Mouse (Mus musculus): ENCODE measurements around the gene Sqor. TPM values are rescaled to one million over a fixed set of nuclear protein-coding genes. Genes with fewer than 3 reads are reported as not detected.

Sqor gene
- total RNA-seq, 4 experiments from 2014 or later, result 45.8 to 67.7 (median 56.3) TPM

GRCm38 (mm10) chr2:122783730-122784129, 18.7 kb downstream of the Sqor start:
- no peak for DNase-seq (ENCODE audit: low spot score)

GRCm38 (mm10) chr2:122784701-122785100, 19.7 kb downstream of the Sqor start:
- DNase-seq (ENCODE audit: low spot score), result no peak

- DNase-seq (ENCODE audit: low spot score), result no peak
Measured at GRCm38 (mm10) chr2:122786167-122786566, 21.1 kb downstream of the Sqor start.

- DNase-seq (ENCODE audit: low spot score), result no peak
Measured at GRCm38 (mm10) chr2:122789311-122789710, 24.3 kb downstream of the Sqor start.

- no peak for DNase-seq (ENCODE audit: low spot score)
Measured at GRCm38 (mm10) chr2:122789730-122790129, 24.7 kb downstream of the Sqor start.

- DNase-seq (ENCODE audit: low spot score), result no peak
Measured at GRCm38 (mm10) chr2:122804392-122804791, 39.4 kb downstream of the Sqor start.

- no peak for DNase-seq (ENCODE audit: low spot score)
Measured at GRCm38 (mm10) chr2:122806040-122806439, 41.0 kb downstream of the Sqor start.

- no peak for DNase-seq (ENCODE audit: low spot score)
Measured at GRCm38 (mm10) chr2:122809027-122809426, 44.0 kb downstream of the Sqor start.

- DNase-seq (ENCODE audit: low spot score), result no peak
Measured at GRCm38 (mm10) chr2:122816986-122817385, 51.9 kb downstream of the Sqor start.

- DNase-seq (ENCODE audit: low spot score), result no peak
Measured at GRCm38 (mm10) chr2:122821246-122821645, 56.2 kb downstream of the Sqor start.

- DNase-seq (ENCODE audit: low spot score), result peak; percentile 7
Measured at GRCm38 (mm10) chr2:122825406-122826236, 60.6 kb downstream of the Sqor start.

GRCm38 (mm10) chr2:122826302-122826701, 61.3 kb downstream of the Sqor start:
- DNase-seq (ENCODE audit: low spot score), result no peak

GRCm38 (mm10) chr2:122854636-122855035, 89.6 kb downstream of the Sqor start:
- DNase-seq (ENCODE audit: low spot score), result no peak

GRCm38 (mm10) chr2:122855354-122855753, 90.3 kb downstream of the Sqor start:
- peak; percentile 18 for DNase-seq (ENCODE audit: low spot score)

Other genes with a start within 250 kb of the Sqor start
- gene Gatm, start 153.9 kb upstream of the Sqor start, total RNA-seq (2022), result 1 to 10 TPM; 2.4 to 3.9 (median 2.6) TPM
- gene AA467197, start 128.3 kb upstream of the Sqor start, total RNA-seq (2022), result under 1 TPM; 0.46 to 0.97 (median 0.65) TPM
- gene Slc30a4, start 62.6 kb upstream of the Sqor start, total RNA-seq (2022), result 1 to 10 TPM; 8.1 to 9.4 (median 8.6) TPM
- gene Bloc1s6, start 26.7 kb upstream of the Sqor start, total RNA-seq (2022), result 10 to 100 TPM; 25.1 to 33.1 (median 29.1) TPM